Mouse (Mus musculus) G1E (cell line): ENCODE measurements around the gene Ago4.

Experiments
- CTCF ChIP-seq: IDR thresholded peaks from 2 replicates; pipeline ENCODE4 v1.5.1; 2012; ENCODE audit warnings: low read depth, low read length, inconsistent platforms, mixed read lengths
- GATA1 ChIP-seq: IDR thresholded peaks from 2 replicates; pipeline ENCODE4 v1.6.1; 2012; ENCODE audit warnings: borderline replicate concordance, low read length, inconsistent platforms, mixed read lengths
- POLR2AphosphoS5 ChIP-seq: IDR thresholded peaks from 2 replicates; pipeline ENCODE4 v1.6.1; 2012; ENCODE audit warnings: low read depth, low read length, inconsistent platforms; ENCODE audit not compliant: insufficient replicate concordance
- TAL1 ChIP-seq: conservative IDR thresholded peaks from 2 replicates; pipeline ENCODE4 v1.6.1; 2012; ENCODE audit warnings: low read depth, low read length, inconsistent platforms, mixed read lengths

- TF ChIP-seq CTCF (no peak), TAL1 (no peak), POLR2AphosphoS5 (no peak), GATA1 (no peak)
These were observed 68.4 kb downstream of the Ago4 start for GRCm38 (mm10) chr4:126464892-126465235.
